Mouse (Mus musculus) embryonic facial prominence, embryonic 11.5 days (tissue): ENCODE results near the gene Arfgef3. TPM values are rescaled to one million over a fixed set of nuclear protein-coding genes. Genes with fewer than 3 reads are reported as not detected.

Experiments used
- ATAC-seq: fragments of 200-750 bp; cut with Nextera tagmentation; replicated peaks from 2 replicates; pipeline ENCODE4 v1.8.0; 2017; ENCODE audit warnings: low read depth; ENCODE audit not compliant: insufficient number of reproducible peaks, low FRiP score, low TSS enrichment
- DNase-seq: peaks from one replicate; pipeline ENCODE4 v3.0.0-alpha.2; 2015; ENCODE audit warnings: low spot score
- H3K27ac ChIP-seq: fragments of 300-500 bp; sonication (generic); replicated peaks from 2 replicates; pipeline ENCODE4 v1.5.1; 2014; ENCODE audit warnings: mild to moderate bottlenecking, low read depth, low read length, control low read depth
- H3K27me3 ChIP-seq: fragments of 300-500 bp; sonication (generic); 2 replicates; pipeline ENCODE4 v1.6.1; 2014; ENCODE audit warnings: mild to moderate bottlenecking, low read length, moderate library complexity, mixed read lengths; ENCODE audit not compliant: control insufficient read depth, insufficient read depth
- H3K36me3 ChIP-seq: fragments of 300-500 bp; sonication (generic); replicated peaks from 2 replicates; pipeline ENCODE4 v1.6.1; 2014; ENCODE audit warnings: low read depth, mild to moderate bottlenecking, low read length, moderate library complexity, mixed read lengths; ENCODE audit not compliant: control insufficient read depth, insufficient read depth
- H3K4me1 ChIP-seq: fragments of 300-500 bp; sonication (generic); 2 replicates; pipeline ENCODE4 v1.6.1; 2014; ENCODE audit warnings: low read length, mixed read lengths; ENCODE audit not compliant: control insufficient read depth, insufficient read depth
- H3K4me2 ChIP-seq: fragments of 300-500 bp; sonication (generic); 2 replicates; pipeline ENCODE4 v1.6.1; 2014; ENCODE audit warnings: low read depth, mild to moderate bottlenecking, control low read depth, low read length, moderate library complexity
- H3K4me3 ChIP-seq: fragments of 300-500 bp; sonication (generic); 2 replicates; pipeline ENCODE4 v1.5.1; 2014; ENCODE audit warnings: low read depth, low read length, control low read depth
- H3K9ac ChIP-seq: fragments of 300-500 bp; sonication (generic); replicated peaks from 2 replicates; pipeline ENCODE4 v1.6.1; 2014; ENCODE audit warnings: mild to moderate bottlenecking, control low read depth, low read length
- H3K9me3 ChIP-seq: fragments of 300-500 bp; sonication (generic); replicated peaks from 2 replicates; pipeline ENCODE4 v1.6.1; 2016; ENCODE audit warnings: mild to moderate bottlenecking, low read length, inconsistent platforms, mixed read lengths; ENCODE audit not compliant: control insufficient read depth
- WGBS: fragments of 180-500 bp; shearing (Covaris S2); extraction: QIAGEN DNeasy Blood & Tissue Kit; methylation state at CpG from one replicate; pipeline ENCODE4 v1.1.7; 2014; 5-methylcytosine and 5-hydroxymethylcytosine counted together
- polyA plus RNA-seq: library from polyadenylated mRNA; unstranded; fragments of >200 nt; fragmentation: Nextera tagmentation; extraction: Ambion mirVana; gene quantifications from 2 replicates; pipeline ENCODE4 v1.2.1, GENCODE M21; 2014

The Arfgef3 gene
- polyA plus RNA-seq, 1 experiment from 2014 or later, result 0.21 TPM

GRCm38 (mm10) chr10:18678836-18679235 is 64.9 kb downstream of the Arfgef3 start:
- ATAC-seq (no peak), DNase-seq (no peak)
- Histone ChIP-seq H3K4me3 (no peak overlapping the region), H3K4me2 (no peak overlapping the region), H3K9me3 (no peaks in the 10 kb centered on the region), H3K27me3 (no peaks in the 10 kb centered on the region), H3K36me3 (no peaks in the 10 kb centered on the region), H3K4me1 (no peaks in the 10 kb centered on the region), H3K9ac (no peak overlapping the region), H3K27ac (no peak overlapping the region)
- WGBS, result 87% methylated on average over 4 of the region's 4 CpGs

DNA sequence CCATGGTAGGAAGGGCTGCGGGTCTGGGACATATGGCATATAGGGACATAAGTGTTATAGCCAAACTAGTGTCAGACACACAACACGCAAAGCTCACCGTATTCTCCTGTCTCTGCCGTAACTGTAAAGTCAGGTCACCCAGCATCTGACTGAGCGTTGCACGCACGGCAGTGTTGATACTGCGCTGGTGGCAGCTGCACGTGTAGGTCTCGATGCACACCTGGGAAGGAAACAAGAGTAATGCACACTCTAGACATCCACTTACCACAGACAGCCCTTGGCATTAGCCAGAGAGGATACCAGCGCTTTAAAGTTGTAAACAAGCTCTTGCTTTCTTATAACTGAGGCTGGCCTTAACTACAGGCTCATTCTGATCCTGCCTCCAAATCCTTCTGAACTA is 79.0 kb downstream of the Arfgef3 start:
- 94% methylated on average over 11 of the region's 11 CpGs for WGBS
- Histone ChIP-seq H3K9me3 (no peaks in the 10 kb centered on the region), H3K4me1 (no peaks in the 10 kb centered on the region), H3K27me3 (no peaks in the 10 kb centered on the region), H3K36me3 (no peaks in the 10 kb centered on the region), H3K9ac (no peak overlapping the region), H3K4me2 (no peak overlapping the region), H3K4me3 (no peak overlapping the region), H3K27ac (no peak overlapping the region)
- no peak for DNase-seq
- ATAC-seq, result no peak

DNA sequence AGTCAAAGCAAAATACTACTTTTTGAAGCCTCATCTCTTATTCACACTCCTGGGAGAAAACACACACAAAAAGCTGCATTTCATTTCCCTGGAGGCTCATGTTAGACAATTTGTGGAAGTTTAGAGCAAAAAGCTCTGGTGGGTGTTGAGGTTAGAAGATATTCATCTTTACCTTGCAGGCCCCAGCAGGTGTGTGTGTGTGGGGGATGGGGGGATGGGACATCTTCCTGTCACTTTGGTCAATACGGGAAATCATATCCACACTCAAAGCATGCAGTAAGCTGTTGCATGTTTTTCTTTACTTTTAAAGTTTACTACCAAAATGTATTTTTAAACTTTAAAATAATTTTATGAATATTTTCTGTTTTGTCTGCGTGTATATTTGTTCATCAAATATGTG is 79.7 kb downstream of the Arfgef3 start:
- no peaks in the 10 kb centered on the region for H3K9me3 ChIP-seq
- no peaks in the 10 kb centered on the region for H3K36me3 ChIP-seq
- no peak overlapping the region for H3K27ac ChIP-seq
- H3K9ac ChIP-seq, result no peak overlapping the region
- WGBS, result 82% methylated on average over 2 of the region's 2 CpGs
- ATAC-seq, result no peak
- no peaks in the 10 kb centered on the region for H3K27me3 ChIP-seq
- DNase-seq, result no peak
- no peak overlapping the region for H3K4me3 ChIP-seq
- H3K4me1 ChIP-seq, result no peaks in the 10 kb centered on the region
- H3K4me2 ChIP-seq, result no peak overlapping the region

- Histone ChIP-seq H3K36me3 (no peaks in the 10 kb centered on the region), H3K27me3 (no peaks in the 10 kb centered on the region), H3K9ac (no peak overlapping the region), H3K9me3 (no peaks in the 10 kb centered on the region), H3K4me2 (no peak overlapping the region), H3K4me3 (no peak overlapping the region), H3K4me1 (no peaks in the 10 kb centered on the region), H3K27ac (no peak overlapping the region)
- no peak for DNase-seq
- ATAC-seq, result no peak
- 77% methylated on average over 1 of the region's 1 CpGs for WGBS
Observed at GRCm38 (mm10) chr10:18661606-18662220, 82.0 kb downstream of the Arfgef3 start.

DNA sequence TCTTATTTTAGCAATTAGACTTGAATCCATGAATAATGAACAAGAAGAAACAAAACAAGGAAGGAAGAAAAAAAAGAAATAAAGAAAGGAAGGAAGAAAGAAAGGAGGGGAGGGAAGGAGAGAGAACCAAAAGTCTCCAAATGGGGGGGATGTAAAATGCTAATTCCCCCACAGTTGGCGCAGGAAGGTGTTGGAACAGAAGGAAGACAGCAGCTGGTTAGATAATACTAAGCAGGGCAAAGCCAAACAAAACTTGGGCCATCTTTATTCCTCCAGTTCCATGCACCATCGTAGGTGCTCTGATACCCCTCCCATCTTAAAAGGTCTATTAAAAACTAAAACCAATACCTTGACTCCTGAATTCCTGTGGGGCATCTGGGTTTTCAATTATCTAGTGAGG is 82.8 kb downstream of the Arfgef3 start:
- H3K27me3 ChIP-seq, result no peaks in the 10 kb centered on the region
- 83% methylated on average over 2 of the region's 2 CpGs for WGBS
- H3K27ac ChIP-seq, result no peak overlapping the region
- no peak overlapping the region for H3K4me2 ChIP-seq
- H3K9me3 ChIP-seq, result no peaks in the 10 kb centered on the region
- H3K9ac ChIP-seq, result no peak overlapping the region
- H3K4me3 ChIP-seq, result no peak overlapping the region
- no peaks in the 10 kb centered on the region for H3K36me3 ChIP-seq
- DNase-seq (no peak), ATAC-seq (no peak)
- H3K4me1 ChIP-seq, result no peaks in the 10 kb centered on the region

DNA sequence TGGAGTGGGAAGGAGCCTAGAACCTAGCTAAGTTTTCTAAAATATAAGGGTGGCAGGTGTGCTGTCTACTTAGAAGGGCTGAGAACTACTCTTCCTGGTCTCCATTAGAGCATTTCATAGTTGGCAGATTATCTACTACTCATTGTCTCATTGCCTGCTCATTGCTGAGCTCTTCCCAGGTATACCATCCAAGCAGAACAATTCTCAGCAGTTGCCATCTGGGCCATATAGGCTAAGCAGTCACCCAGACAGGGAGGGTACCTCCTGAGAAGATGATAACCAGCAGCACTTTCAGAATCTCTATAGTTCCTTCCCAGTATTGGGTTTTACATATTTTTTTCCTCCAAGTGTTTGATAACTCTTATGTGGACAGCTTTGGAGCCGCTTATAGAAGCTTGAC is 86.2 kb downstream of the Arfgef3 start:
- H3K9me3 ChIP-seq, result no peaks in the 10 kb centered on the region
- no peak overlapping the region for H3K9ac ChIP-seq
- H3K4me2 ChIP-seq, result no peak overlapping the region
- no peak overlapping the region for H3K27ac ChIP-seq
- DNase-seq, result no peak
- WGBS, result 83% methylated on average over 1 of the region's 1 CpGs
- H3K4me1 ChIP-seq, result no peaks in the 10 kb centered on the region
- H3K36me3 ChIP-seq, result no peaks in the 10 kb centered on the region
- H3K4me3 ChIP-seq, result no peak overlapping the region
- no peak for ATAC-seq
- no peaks in the 10 kb centered on the region for H3K27me3 ChIP-seq

DNA sequence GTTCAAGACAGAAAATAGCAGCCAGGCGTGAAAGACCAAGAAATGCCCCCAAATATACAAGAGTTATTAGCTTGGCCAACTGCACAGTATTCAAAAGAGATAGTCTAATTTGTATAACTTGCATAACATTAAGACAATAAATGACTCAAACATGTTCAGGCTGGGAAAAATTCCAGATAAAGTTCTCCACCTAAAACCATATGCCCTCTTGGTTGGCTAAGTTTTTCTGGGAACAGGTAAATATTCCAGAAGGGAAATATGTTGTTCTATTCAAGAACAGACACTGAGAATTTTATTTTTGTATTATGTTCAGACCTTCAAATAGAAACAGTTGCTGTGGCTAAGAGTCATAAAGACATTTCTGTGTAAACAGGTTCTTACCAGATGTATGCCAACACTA is 96.7 kb downstream of the Arfgef3 start:
- no peaks in the 10 kb centered on the region for H3K27me3 ChIP-seq
- no peak for ATAC-seq
- H3K4me3 ChIP-seq, result no peak overlapping the region
- H3K27ac ChIP-seq, result no peak overlapping the region
- WGBS, result 61% methylated on average over 1 of the region's 1 CpGs
- no peak overlapping the region for H3K9ac ChIP-seq
- no peaks in the 10 kb centered on the region for H3K9me3 ChIP-seq
- H3K4me2 ChIP-seq, result no peak overlapping the region
- H3K4me1 ChIP-seq, result no peaks in the 10 kb centered on the region
- no peak for DNase-seq
- H3K36me3 ChIP-seq, result no peaks in the 10 kb centered on the region

- Histone ChIP-seq H3K9me3 (no peaks in the 10 kb centered on the region), H3K27me3 (no peaks in the 10 kb centered on the region), H3K27ac (no peak overlapping the region), H3K4me2 (no peak overlapping the region), H3K9ac (no peak overlapping the region), H3K36me3 (no peaks in the 10 kb centered on the region), H3K4me1 (no peaks in the 10 kb centered on the region), H3K4me3 (no peak overlapping the region)
- DNase-seq (no peak), ATAC-seq (no peak)
- WGBS, result 80% methylated on average over 10 of the region's 10 CpGs
Observed at GRCm38 (mm10) chr10:18646035-18646434, 97.7 kb downstream of the Arfgef3 start.
